Mouse (Mus musculus) heart, postnatal 0 days (tissue): ENCODE measurements around the gene Fam98b. TPM values are rescaled to one million over a fixed set of nuclear protein-coding genes. Genes with fewer than 3 reads are reported as not detected.

Experiments
- ATAC-seq: fragments of 200-750 bp; cut with Nextera tagmentation; 2 replicates; pipeline ENCODE4 v1.8.0; 2017; ENCODE audit warnings: low read depth, moderate number of reproducible peaks, moderate library complexity; ENCODE audit not compliant: insufficient read depth
- DNase-seq: peaks from one replicate; pipeline ENCODE4 v3.0.0-alpha.2; 2016; ENCODE audit warnings: low spot score
- H3K27ac ChIP-seq: fragments of 300-500 bp; sonication (generic); 2 replicates; pipeline ENCODE4 v1.5.1; 2014; ENCODE audit warnings: low read depth, mild to moderate bottlenecking
- H3K27me3 ChIP-seq: fragments of 300-500 bp; sonication (generic); 2 replicates; pipeline ENCODE4 v1.6.1; 2014; ENCODE audit warnings: low read length, mixed read lengths; ENCODE audit not compliant: control insufficient read depth, insufficient read depth
- H3K36me3 ChIP-seq: fragments of 300-500 bp; sonication (generic); replicated peaks from 2 replicates; pipeline ENCODE4 v1.6.1; 2014; ENCODE audit warnings: low read length, mixed read lengths; ENCODE audit not compliant: control insufficient read depth, insufficient read depth
- H3K4me1 ChIP-seq: fragments of 300-500 bp; sonication (generic); 2 replicates; pipeline ENCODE4 v1.6.1; 2014; ENCODE audit warnings: antibody characterized with exemption; ENCODE audit not compliant: control insufficient read depth, insufficient read depth
- H3K4me2 ChIP-seq: fragments of 300-500 bp; sonication (generic); 2 replicates; pipeline ENCODE4 v1.6.1; 2014; ENCODE audit warnings: low read depth, mild to moderate bottlenecking, low read length, moderate library complexity
- H3K4me3 ChIP-seq: fragments of 300-500 bp; sonication (generic); 2 replicates; pipeline ENCODE4 v1.5.1; 2014; ENCODE audit warnings: low read depth, low read length
- H3K9ac ChIP-seq: fragments of 300-500 bp; sonication (generic); replicated peaks from 2 replicates; pipeline ENCODE4 v1.6.1; 2014; ENCODE audit warnings: low read depth, low read length, mixed read lengths
- H3K9me3 ChIP-seq: fragments of 300-500 bp; sonication (generic); replicated peaks from 2 replicates; pipeline ENCODE4 v1.6.1; 2016; ENCODE audit warnings: low read length; ENCODE audit not compliant: control insufficient read depth
- CTCF ChIP-seq: IDR thresholded peaks from 2 replicates; pipeline ENCODE4 v1.5.1; 2016; ENCODE audit warnings: antibody characterized with exemption, control low read depth, low read depth
- EP300 ChIP-seq: IDR thresholded peaks from 2 replicates; pipeline ENCODE4 v1.6.1; 2016; ENCODE audit warnings: antibody characterized with exemption, low read depth
- WGBS: fragments of 180-500 bp; shearing (Covaris S2); extraction: QIAGEN DNeasy Blood & Tissue Kit; methylation state at CpG from one replicate; pipeline ENCODE4 v1.1.7; 2014; 5-methylcytosine and 5-hydroxymethylcytosine counted together
- polyA plus RNA-seq: library from polyadenylated mRNA; unstranded; fragments of >200 nt; fragmentation: Nextera tagmentation; extraction: Ambion mirVana; gene quantifications from 2 replicates; pipeline ENCODE4 v1.2.1, GENCODE M21; 2015
- total RNA-seq: library from RNA; depleted of rRNA; stranded (reverse); fragments of >200 nt; gene quantifications from 2 replicates; pipeline ENCODE4 v1.2.3, GENCODE M21; 2014; ENCODE audit warnings: low replicate concordance

Gene Fam98b
- total and polyA plus RNA-seq, 2 experiments from 2014 or later, result 0.61 to 8.3 TPM

GRCm38 (mm10) chr2:117210416-117211085, 39.0 kb upstream of the Fam98b start:
- ATAC-seq, result peak; percentile 89
- TF ChIP-seq EP300, result no peak
- TF ChIP-seq CTCF, result no peak
- peak; percentile 61 for DNase-seq
- H3K4me1 ChIP-seq, result no peaks in the 10 kb centered on the region
- no peaks in the 10 kb centered on the region for H3K36me3 ChIP-seq
- 2% methylated on average over 6 of the region's 6 CpGs for WGBS
- H3K27me3 ChIP-seq, result no peaks in the 10 kb centered on the region
- no peaks in the 10 kb centered on the region for H3K9me3 ChIP-seq
- H3K9ac ChIP-seq, result no peak overlapping the region
- H3K4me2 ChIP-seq, result peak overlapping the region; percentile 52
- H3K27ac ChIP-seq, result no peak overlapping the region
- peak overlapping the region; percentile 20 for H3K4me3 ChIP-seq

- H3K4me1 ChIP-seq, result no peaks in the 10 kb centered on the region
- H3K4me2 ChIP-seq, result no peak overlapping the region
- H3K4me3 ChIP-seq, result no peak overlapping the region
- no peak overlapping the region for H3K27ac ChIP-seq
- H3K9ac ChIP-seq, result no peak overlapping the region
- TF ChIP-seq EP300, result no peak
- no peak for TF ChIP-seq CTCF
- no peak for DNase-seq
- 52% methylated on average over 2 of the region's 2 CpGs for whole genome bisulfite sequencing
- H3K36me3 ChIP-seq, result no peaks in the 10 kb centered on the region
- no peak for ATAC-seq
- H3K27me3 ChIP-seq, result no peaks in the 10 kb centered on the region
- H3K9me3 ChIP-seq, result no peaks in the 10 kb centered on the region
Observed at GRCm38 (mm10) chr2:117216152-117216551, 33.4 kb upstream of the Fam98b start.

DNA sequence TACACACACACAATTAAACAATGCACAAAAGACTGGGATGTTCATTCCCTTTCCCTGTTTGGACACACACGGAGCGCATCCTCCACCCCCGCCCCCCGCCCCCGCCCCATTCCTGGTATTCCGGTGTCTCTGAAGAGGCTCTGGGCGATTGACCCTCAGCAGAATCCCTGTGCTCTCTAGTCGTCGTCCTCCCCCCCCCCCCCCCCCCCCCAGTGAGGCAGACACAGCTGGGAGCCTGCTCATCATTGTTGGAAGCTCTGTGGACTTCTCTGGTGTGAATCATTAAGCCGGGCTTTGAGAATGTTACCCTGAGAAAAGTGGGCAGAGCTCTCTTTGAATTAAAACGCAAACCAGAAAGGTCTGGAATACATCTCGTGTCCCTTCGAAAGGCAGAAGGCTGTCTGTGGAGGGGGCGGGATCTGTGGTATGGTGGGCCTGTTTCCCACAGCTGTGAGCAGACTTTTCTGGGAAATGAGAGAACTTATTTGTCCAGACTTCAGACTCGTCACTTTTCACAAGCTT, 31.8 kb upstream of the Fam98b start:
- WGBS, result 17% methylated on average over 15 of the region's 15 CpGs
- H3K4me2 ChIP-seq, result peak overlapping the region; percentile 10; the same call in 1 of the 2 replicates
- no peaks in the 10 kb centered on the region for H3K27me3 ChIP-seq
- H3K36me3 ChIP-seq, result no peaks in the 10 kb centered on the region
- ATAC-seq, result no peak
- no peak overlapping the region for H3K9ac ChIP-seq
- H3K9me3 ChIP-seq, result no peaks in the 10 kb centered on the region
- H3K4me1 ChIP-seq, result no peaks in the 10 kb centered on the region
- DNase-seq, result no peak
- no peak overlapping the region for H3K4me3 ChIP-seq
- no peak overlapping the region for H3K27ac ChIP-seq
- TF ChIP-seq CTCF (no peak), EP300 (no peak)

GRCm38 (mm10) chr2:117219536-117219935, 30.0 kb upstream of the Fam98b start:
- no peak overlapping the region for H3K4me3 ChIP-seq
- TF ChIP-seq CTCF, result no peak
- TF ChIP-seq EP300, result no peak
- no peaks in the 10 kb centered on the region for H3K27me3 ChIP-seq
- no peak overlapping the region for H3K4me2 ChIP-seq
- WGBS, result 83% methylated on average over 4 of the region's 4 CpGs
- no peak for DNase-seq
- no peak for ATAC-seq
- no peaks in the 10 kb centered on the region for H3K9me3 ChIP-seq
- H3K36me3 ChIP-seq, result no peaks in the 10 kb centered on the region
- H3K4me1 ChIP-seq, result no peaks in the 10 kb centered on the region
- H3K27ac ChIP-seq, result no peak overlapping the region
- H3K9ac ChIP-seq, result no peak overlapping the region

DNA sequence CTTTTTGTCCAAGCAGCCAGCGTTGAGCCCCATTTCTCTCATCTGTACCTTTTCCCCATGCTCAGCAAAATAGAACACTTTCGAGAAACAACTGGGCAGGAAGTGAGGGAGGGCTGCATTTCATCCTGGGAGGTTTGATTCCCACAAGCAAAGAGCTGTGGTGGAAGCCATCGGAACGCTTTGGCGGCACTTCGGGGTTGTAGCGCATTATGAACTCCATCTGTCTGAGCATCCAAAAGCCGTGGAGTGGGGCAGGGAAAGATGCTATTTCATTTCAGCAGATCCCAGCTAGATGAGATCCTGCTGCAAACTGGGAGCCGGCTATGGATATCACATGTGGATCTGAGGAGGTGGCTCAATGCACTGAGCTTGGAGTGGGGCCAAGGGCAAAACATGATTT, 26.9 kb upstream of the Fam98b start:
- Histone ChIP-seq H3K4me3 (no peak overlapping the region), H3K9ac (no peak overlapping the region), H3K36me3 (no peaks in the 10 kb centered on the region), H3K27ac (no peak overlapping the region), H3K4me2 (no peak overlapping the region), H3K27me3 (no peaks in the 10 kb centered on the region), H3K4me1 (no peaks in the 10 kb centered on the region), H3K9me3 (no peaks in the 10 kb centered on the region)
- DNase-seq (no peak), ATAC-seq (no peak)
- TF ChIP-seq CTCF, result no peak
- no peak for TF ChIP-seq EP300
- WGBS, result 74% methylated on average over 9 of the region's 9 CpGs
